Mouse (Mus musculus): Measurements from ENCODE around the gene Insm2.
"Not testable (repeated sequence)": the region's sequence is repeated elsewhere in the genome, so short reads cannot be mapped to it uniquely, and the experiment has no call there.

Gene Insm2

DNA sequence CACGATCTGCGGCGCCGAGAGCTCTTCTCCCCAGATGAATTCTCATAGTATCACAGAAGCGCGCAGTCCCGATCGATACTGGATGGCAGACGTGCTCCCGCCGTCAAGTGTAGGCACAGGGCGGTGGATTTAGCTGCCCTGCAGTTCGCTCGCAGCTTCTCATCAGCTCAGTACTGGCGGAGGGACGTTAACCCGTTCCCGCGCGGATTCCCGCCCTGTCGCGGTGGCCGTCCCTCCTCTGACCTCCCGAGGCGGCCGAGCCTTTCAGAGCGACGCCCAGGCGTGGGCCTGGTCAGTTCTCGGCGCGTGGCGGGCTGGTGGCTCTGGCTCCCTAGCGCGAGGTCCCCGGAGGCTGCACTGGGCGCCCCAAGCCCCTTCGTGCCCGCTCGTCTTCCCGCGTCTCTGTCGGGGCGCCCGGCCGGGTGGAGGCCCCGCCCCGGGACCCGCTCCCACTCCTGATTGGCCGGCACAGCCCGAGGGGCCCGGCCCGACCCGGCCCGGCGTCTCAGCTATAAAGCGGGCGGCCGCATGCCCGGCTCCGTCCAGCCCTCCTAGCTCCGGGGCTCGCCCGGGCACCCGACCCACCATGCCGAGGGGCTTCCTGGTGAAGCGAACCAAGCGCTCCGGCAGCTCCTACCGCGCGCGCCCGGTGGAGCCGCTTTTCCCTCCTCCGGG is at the start of gene Insm2:
Gene Insm2 (plus strand): TSS at position 541 of the 675 bp plus-strand sequence.
- no peak for DNase-seq (ENCODE audit: low spot score)

GRCm38 (mm10) chr12:55554901-55555300 is 44.3 kb upstream of the Insm2 start:
- not testable (repeated sequence) for DNase-seq (ENCODE audit: low spot score)

DNA sequence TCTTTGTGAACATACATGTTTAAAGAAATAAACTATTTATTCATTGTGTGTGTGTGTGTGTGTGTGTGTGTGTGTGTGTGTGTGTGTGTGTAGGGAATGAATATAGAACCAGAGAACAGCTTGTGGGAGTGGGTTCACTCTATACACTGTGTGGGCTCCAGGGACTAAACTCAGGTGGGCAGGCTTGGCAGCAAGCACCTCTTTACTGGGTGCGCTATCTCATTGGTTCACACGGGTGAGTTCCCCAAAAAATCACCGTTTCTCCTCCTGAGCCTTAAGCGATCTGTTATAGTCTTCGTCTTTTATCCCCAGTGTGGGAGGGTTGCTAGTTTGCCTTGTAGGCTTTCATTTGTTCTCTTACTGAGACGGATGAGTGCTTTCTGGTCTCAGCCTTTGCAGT is 41.4 kb upstream of the Insm2 start:
- DNase-seq (ENCODE audit: low spot score) = no peak

- no peak for DNase-seq (ENCODE audit: low spot score)
Measured at GRCm38 (mm10) chr12:55559184-55559855, 39.9 kb upstream of the Insm2 start.

GRCm38 (mm10) chr12:55560025-55560690 is 39.1 kb upstream of the Insm2 start:
- no peak for DNase-seq (ENCODE audit: low spot score)

GRCm38 (mm10) chr12:55563742-55564141 is 35.5 kb upstream of the Insm2 start:
- DNase-seq (ENCODE audit: low spot score) = no peak

GRCm38 (mm10) chr12:55564187-55564963 is 34.9 kb upstream of the Insm2 start:
- DNase-seq (ENCODE audit: low spot score) = no peak

- no peak for DNase-seq (ENCODE audit: low spot score)
Measured at GRCm38 (mm10) chr12:55565206-55565605, 34.0 kb upstream of the Insm2 start, which contains the start of gene Aldoart2. Gene Aldoart2 (plus strand): TSS chr12:55565239.

- DNase-seq (ENCODE audit: low spot score) = no peak
Measured at GRCm38 (mm10) chr12:55565867-55566266, 33.4 kb upstream of the Insm2 start.

DNA sequence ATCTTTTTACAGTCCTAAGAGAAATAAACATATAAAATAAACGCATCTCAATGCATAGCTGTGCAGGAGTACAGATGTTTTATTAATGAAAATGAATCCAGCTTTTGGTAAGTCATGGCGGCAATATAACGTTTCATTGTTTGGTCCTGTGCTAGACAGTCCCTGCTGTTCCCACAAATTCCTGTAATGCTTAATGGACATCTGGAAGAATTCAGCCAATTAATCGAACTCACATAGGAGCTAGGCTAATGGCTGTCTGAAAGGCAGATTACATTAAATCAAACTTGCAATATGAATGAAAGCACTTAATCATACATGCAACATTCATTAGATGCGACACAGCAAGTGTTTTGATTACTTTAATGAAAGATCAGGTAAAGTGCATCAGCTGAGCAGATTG is 32.4 kb upstream of the Insm2 start:
- DNase-seq (ENCODE audit: low spot score) = no peak

DNA sequence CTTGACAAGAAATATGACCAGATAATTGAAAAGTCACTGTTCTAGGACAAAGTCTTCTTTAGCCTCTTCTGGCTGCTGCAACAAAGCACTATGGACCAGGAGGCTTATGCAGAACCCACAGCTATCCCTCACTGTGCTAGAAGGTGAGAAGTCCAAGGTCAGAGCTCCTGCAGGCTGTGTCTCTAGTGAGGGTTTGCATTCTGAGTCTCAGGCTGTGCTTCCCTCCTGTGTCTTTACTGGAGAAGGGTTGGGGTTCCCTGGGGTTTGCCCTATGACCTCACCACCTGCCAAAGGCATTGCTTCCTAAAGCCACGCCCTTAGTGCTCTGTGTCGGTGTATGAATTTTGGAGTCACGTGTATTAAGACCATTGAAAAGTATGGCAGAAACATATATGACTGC is 30.8 kb upstream of the Insm2 start:
- DNase-seq (ENCODE audit: low spot score) = no peak

DNA sequence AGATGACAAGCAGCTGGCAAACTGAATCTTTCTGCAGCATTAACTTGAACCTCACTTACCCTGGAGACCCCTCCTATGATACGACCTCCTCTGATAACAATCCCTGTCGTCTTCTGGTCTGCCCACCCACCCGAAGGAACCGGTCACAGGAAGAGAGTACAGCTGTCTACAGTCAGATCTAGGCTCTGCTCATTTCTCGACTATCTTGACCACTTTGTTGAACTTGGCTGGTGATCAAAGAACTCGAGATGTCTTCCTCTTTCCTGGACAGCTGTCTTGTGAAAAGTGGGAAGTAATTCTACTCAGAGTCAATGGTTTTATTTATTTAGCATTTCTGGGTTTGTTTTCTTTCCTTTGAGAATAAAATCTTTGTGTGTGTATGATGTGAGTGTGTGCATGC is 29.6 kb upstream of the Insm2 start:
- DNase-seq (ENCODE audit: low spot score) = no peak

DNA sequence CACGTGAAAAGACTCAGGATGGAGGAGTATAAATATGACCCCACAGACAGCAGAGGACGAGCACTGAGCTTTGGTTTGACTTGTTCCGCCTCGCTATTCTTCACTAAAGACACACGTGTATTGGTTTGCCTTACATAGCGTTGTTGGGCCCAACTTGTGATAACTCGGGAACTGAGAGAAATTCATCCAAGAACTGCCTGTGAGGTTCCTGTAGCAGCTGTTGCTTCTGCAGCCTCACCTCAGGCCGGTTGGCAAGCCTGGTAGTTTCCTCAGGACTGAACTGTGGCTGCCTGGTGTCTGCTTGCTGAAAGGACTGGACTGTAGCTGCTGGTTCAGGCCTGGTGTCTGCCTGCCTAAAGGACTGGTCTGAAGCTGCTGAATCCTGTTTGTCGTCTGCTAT is 28.6 kb upstream of the Insm2 start:
- no peak for DNase-seq (ENCODE audit: low spot score)

- no peak for DNase-seq (ENCODE audit: low spot score)
Measured at GRCm38 (mm10) chr12:55571181-55571580, 28.0 kb upstream of the Insm2 start.

DNA sequence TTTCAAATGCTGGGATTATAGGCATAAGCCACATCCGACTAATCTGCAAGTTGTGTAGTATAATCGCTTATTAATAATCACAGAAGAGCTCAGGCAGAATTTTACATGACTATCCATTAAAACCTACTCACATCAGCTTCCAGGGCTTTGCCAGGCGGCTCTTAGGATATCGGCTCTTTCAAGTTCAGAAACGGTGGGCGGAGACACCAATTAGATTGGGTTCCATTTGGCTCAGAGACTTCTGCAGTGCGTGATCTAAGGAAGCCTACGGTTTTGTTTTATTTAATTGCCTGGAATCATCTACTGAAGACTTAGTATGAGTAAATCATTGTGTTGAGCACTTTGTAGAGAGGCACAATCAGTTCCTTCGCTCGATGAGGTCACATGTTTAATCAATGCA is 27.6 kb upstream of the Insm2 start:
- no peak for DNase-seq (ENCODE audit: low spot score)

DNA sequence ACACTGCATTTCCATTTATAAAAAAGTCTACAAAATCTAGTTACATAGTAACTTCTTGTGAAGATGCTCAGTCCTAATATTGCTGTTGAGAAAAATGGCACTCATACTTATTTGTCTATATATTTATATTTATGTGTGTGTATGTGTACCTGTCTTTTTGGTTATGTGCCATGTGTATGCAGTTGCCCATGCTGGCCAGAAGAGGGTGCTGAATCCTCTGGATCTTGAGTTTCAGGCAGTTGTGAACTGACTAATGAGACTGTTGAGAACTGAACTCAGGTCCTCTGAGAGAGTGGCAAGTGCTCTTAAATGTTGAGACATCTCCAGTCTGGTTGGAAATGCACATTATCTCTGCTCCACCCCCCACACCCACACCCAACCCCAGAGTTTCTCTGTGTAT is 26.1 kb upstream of the Insm2 start:
- no peak for DNase-seq (ENCODE audit: low spot score)

DNA sequence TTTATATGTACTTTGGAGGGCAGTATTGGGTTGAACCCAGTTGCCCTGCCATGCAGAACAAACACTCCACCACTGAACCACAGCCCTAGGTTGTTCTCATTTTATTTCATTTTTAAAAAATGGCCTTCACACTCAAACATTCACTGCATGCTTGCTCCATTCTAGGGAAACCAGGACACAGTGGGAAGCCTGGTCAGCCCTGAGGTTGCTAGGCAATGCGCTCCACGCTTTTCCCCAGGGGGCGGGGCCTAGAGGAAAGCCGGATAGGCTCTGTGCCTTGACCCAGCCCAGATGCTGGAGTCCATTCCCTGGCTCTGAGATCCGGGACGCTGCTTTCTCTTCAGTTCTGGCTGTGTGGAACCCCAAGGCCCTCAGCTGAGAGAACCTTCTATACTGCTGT is 25.4 kb upstream of the Insm2 start:
- DNase-seq (ENCODE audit: low spot score) = no peak

DNA sequence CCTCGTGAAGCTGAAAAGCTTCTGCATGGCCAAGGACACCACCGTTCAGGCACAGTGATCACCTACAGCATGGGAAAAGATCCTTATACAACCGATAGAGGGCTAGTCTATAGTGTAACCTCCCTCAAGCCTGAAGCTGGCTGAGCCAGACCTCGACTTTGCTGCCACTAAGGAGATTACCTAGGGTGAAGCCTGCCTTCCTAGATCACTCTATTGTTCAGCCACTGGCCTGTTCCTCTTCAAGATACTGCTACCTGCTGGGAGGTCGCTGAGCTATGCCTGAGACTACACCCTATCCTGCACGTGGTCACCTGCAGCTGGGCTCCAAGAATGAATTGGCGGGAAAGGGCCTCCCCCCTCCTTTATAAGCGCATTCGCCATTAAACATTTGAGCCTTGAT is 12.3 kb upstream of the Insm2 start:
- not testable (repeated sequence) for DNase-seq (ENCODE audit: low spot score)

DNA sequence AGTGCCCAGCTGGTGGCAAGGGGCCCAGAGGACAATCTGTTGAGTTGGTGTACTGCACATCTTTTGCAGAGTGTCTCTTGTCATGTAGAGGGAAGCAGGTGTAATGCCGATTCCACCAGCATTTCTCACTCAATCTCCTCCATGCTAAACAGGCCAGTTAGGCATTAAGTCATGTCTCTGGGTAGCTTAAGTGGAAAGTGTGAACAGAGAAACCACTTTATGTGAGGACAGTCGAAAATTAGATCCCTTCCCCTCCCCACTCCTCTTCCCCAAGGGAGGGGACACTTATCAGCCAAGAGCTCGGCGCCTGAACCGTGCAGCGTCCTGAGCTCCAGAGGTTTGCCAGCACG is 715 bp upstream of the Insm2 start:
- DNase-seq (ENCODE audit: low spot score) = no peak

DNA sequence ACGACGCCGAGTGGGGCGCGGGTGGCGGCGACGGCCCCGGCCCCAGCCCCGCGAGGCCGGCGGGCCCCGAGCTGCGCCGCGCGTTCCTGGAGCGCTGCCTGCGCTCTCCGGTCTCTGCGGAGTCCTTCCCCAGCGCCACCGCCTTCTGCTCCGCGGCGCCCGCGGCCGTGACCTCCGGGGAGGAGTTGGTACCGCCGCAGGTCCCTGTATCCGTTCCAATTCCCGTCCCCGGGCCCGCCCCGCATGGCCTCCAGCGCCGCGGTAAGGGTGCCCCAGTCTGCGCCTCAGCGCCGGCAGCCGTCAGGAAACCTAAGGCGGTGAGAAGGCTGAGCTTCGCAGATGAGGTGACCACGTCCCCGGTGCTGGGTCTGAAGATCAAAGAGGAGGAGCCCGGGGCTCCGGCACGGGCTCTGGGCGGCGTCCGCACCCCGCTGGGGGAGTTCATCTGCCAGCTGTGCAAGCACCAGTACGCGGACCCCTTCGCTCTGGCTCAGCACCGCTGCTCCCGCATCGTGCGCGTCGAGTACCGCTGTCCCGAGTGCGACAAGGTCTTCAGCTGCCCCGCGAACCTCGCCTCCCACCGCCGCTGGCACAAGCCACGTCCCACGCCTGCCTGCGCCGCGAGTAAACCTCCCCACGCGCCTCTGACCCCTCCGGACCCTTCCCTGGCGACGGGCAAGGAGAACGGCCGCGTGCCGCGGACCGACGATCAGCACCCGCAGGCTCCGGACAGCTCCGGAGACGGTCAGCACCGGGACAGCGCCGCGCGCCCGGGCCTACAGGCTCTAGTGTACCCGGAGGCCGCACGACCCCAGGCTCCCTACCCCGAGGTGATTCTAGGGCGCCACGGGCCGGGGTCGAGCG is 644 bp downstream of the Insm2 start:
- no peak for DNase-seq (ENCODE audit: low spot score)

DNA sequence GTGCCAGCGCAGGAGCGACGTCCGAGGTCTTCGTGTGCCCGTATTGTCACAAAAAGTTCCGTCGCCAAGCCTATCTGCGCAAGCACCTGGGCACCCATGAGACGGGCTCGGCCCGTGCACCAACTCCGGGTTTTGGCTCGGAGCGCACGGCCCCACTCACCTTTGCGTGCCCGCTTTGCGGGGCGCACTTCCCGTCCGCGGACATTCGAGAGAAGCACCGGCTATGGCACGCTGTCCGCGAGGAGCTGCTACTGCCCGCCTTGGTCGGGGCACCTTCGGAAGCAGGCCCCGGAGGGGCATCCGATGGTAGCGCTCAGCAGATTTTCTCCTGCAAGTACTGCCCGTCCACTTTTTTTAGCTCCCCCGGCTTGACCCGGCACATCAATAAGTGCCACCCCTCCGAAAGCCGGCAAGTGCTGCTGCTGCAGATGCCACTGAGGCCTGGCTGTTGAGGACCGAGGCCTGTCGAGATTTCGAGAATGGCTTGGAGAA is 1.3 kb downstream of the Insm2 start:
- DNase-seq (ENCODE audit: low spot score) = no peak
